Mouse (Mus musculus) ES-Bruce4 (cell line): Measurements from ENCODE around the gene Setd6. TPM values are rescaled to one million over a fixed set of nuclear protein-coding genes. Genes with fewer than 3 reads are reported as not detected.

Source experiments
- H3K27ac ChIP-seq: 2 replicates; pipeline ENCODE4 v1.5.1; 2012; ENCODE audit warnings: low read length, inconsistent platforms; ENCODE audit not compliant: insufficient read depth
- H3K27me3 ChIP-seq: 2 replicates; pipeline ENCODE4 v1.6.1; 2012; ENCODE audit warnings: mild to moderate bottlenecking, low read length, inconsistent platforms; ENCODE audit not compliant: control insufficient read depth, poor library complexity, insufficient read depth, severe bottlenecking
- H3K36me3 ChIP-seq: 2 replicates; pipeline ENCODE4 v1.6.1; 2012; ENCODE audit warnings: inconsistent platforms, mild to moderate bottlenecking, low read length, moderate library complexity; ENCODE audit not compliant: control insufficient read depth, poor library complexity, insufficient read depth, severe bottlenecking
- H3K4me1 ChIP-seq: one replicate; pipeline ENCODE4 v1.8.1; 2011; ENCODE audit warnings: low read length; ENCODE audit not compliant: control insufficient read depth, insufficient read depth
- H3K4me3 ChIP-seq: 2 replicates; pipeline ENCODE4 v1.5.1; 2011; ENCODE audit warnings: low read depth, mild to moderate bottlenecking, low read length
- H3K9ac ChIP-seq: 2 replicates; pipeline ENCODE4 v1.6.1; 2012; ENCODE audit warnings: low read depth, mild to moderate bottlenecking, inconsistent platforms; ENCODE audit not compliant: poor library complexity, severe bottlenecking
- H3K9me3 ChIP-seq: replicated peaks from 2 replicates; pipeline ENCODE4 v1.6.1; 2012; ENCODE audit warnings: mild to moderate bottlenecking, low read length, inconsistent platforms; ENCODE audit not compliant: control insufficient read depth, poor library complexity, insufficient read depth, severe bottlenecking
- CTCF ChIP-seq: IDR thresholded peaks from one replicate; pipeline ENCODE4 v1.8.1; 2011; ENCODE audit warnings: low read depth, low read length
- EP300 ChIP-seq: IDR thresholded peaks from 2 replicates; pipeline ENCODE4 v1.6.1; 2011; ENCODE audit warnings: low read depth, low read length; ENCODE audit not compliant: insufficient read depth
- POLR2A ChIP-seq: IDR thresholded peaks from one replicate; pipeline ENCODE4 v1.8.1; 2011; ENCODE audit warnings: low read length; ENCODE audit not compliant: insufficient read depth
- polyA plus RNA-seq: library from polyadenylated mRNA; stranded (reverse); fragments of >200 nt; gene quantifications from 2 replicates; pipeline ENCODE4 v1.2.4, GENCODE M21; 2011; ENCODE audit warnings: low read depth; ENCODE audit not compliant: missing spikeins, insufficient read depth, insufficient read length

Setd6 gene
- polyA plus RNA-seq, 1 experiment, result 70.4 TPM

DNA sequence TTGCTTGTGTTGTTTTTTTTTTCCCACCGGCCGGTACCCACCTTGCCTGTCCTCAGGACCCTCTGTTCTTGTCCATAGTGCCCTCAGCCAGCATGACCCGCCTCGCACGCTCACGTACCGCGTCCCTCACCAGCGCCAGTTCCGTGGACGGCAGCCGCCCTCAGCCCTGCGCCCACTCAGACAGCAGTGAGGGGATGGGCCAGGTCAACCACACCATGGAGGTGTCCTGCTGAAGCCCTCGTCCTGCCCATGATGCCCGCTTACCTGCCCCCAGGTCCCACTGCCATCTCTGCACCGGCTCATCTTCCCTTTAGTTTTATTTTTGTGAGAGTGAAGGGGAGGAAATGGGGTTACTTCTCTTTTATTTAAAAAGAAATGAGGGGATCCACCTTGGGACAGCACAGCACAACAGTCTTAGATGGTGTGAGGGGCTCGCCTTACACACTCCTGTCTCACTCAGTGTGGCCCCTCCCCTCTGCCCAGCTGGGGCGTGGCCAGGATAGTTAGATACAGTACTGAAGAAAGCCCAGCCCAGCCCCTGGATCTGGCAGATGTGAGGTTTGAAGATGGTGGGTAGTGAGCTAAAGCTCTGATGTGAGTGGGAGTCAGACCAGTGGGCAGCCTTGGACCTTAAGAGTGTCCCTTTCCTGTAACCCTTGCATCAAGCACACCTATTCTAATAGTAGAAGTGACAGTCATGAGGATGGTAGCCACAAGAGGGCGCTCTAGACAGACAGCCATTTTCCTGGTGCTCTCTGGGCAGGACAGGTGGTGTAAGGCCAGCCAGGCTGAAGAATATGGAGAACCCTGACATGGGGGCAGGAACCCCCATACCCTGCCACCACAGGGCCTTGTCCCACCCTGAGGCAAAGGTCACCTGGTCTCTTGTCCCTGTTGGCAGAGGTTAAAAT is 2.3 kb upstream of the Setd6 start:
- Histone ChIP-seq H3K9ac (no peak overlapping the region), H3K27ac (no peak overlapping the region), H3K4me3 (peak overlapping the region; percentile 14), H3K27me3 (no peaks in the 10 kb centered on the region), H3K9me3 (no peaks in the 10 kb centered on the region), H3K4me1 (peaks cover 6% of the 10 kb centered on the region), H3K36me3 (peaks cover 14% of the 10 kb centered on the region)
- TF ChIP-seq CTCF, result peak; percentile 89
- no peak for TF ChIP-seq POLR2A
- no peak for TF ChIP-seq EP300

GRCm38 (mm10) chr8:95714367-95714766 is 1.3 kb upstream of the Setd6 start:
- no peak for TF ChIP-seq EP300
- no peak for TF ChIP-seq CTCF
- TF ChIP-seq POLR2A, result no peak
- no peaks in the 10 kb centered on the region for H3K27me3 ChIP-seq
- peaks cover 25% of the 10 kb centered on the region for H3K36me3 ChIP-seq
- H3K27ac ChIP-seq, result no peak overlapping the region
- no peak overlapping the region for H3K9ac ChIP-seq
- H3K4me1 ChIP-seq, result peaks cover 3% of the 10 kb centered on the region
- H3K4me3 ChIP-seq, result no peak overlapping the region
- no peaks in the 10 kb centered on the region for H3K9me3 ChIP-seq

- Histone ChIP-seq H3K4me1 (peaks cover 3% of the 10 kb centered on the region), H3K4me3 (no peak overlapping the region; the same call in 1 of the 2 replicates), H3K36me3 (peaks cover 30% of the 10 kb centered on the region), H3K9ac (peak overlapping the region; percentile 95), H3K27me3 (no peaks in the 10 kb centered on the region), H3K27ac (peak overlapping the region; percentile 77), H3K9me3 (no peaks in the 10 kb centered on the region)
- TF ChIP-seq CTCF (no peak), EP300 (no peak), POLR2A (no peak)
Observed at GRCm38 (mm10) chr8:95714837-95715413, 756 bp upstream of the Setd6 start.

DNA sequence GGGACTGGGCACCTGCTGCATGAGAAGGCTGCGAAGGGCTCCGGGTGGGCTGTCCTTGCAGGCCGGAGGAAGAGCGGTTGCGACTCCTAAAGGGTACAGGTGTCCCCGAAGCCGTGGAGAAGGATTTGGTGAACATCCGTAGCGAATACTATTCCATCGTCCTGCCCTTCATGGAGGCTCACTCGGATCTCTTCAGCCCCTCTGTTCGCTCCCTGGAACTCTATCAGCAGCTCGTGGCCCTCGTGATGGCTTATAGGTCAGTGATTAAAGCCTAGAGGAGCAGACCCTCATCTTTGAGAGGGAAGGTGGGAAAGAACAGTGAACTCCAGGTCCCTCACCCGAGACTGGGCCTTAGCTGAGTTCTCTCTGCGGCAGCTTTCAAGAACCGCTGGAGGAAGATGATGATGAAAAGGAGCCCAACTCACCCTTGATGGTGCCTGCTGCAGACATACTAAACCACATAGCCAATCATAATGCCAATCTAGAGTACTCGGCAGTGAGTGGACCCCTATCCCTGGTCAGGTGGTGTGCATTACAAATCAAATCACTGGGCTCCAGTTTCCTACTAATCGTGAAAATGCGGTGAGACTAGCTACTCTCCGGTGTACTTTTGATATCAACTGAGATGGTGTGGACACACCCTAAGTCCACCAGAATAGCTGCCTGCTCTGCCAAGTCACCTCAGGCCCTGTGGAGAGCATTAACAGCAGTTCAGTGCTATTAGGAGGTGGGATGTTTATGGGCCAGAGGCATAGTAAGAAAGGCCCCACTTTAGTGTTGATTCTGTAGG is 1.1 kb downstream of the Setd6 start:
- Histone ChIP-seq H3K27ac (peak overlapping the region; percentile 31), H3K9me3 (no peaks in the 10 kb centered on the region)

GRCm38 (mm10) chr8:95727625-95728024 is 11.9 kb downstream of the Setd6 start:
- no peak for TF ChIP-seq CTCF
- no peak for TF ChIP-seq POLR2A
- no peak for TF ChIP-seq EP300
- H3K27ac ChIP-seq, result no peak overlapping the region
- H3K27me3 ChIP-seq, result no peaks in the 10 kb centered on the region
- H3K4me1 ChIP-seq, result no peaks in the 10 kb centered on the region
- no peaks in the 10 kb centered on the region for H3K9me3 ChIP-seq
- no peak overlapping the region for H3K4me3 ChIP-seq
- H3K36me3 ChIP-seq, result peaks cover 92% of the 10 kb centered on the region
- H3K9ac ChIP-seq, result no peak overlapping the region

More for the DNA sequence above, 1.1 kb downstream of the Setd6 start:
- Histone ChIP-seq H3K27me3 (no peaks in the 10 kb centered on the region), H3K36me3 (peaks cover 45% of the 10 kb centered on the region), H3K9ac (peak overlapping the region; percentile 95), H3K4me1 (peaks cover 3% of the 10 kb centered on the region), H3K4me3 (peak overlapping the region; percentile 94)
- TF ChIP-seq CTCF (no peak), EP300 (no peak), POLR2A (no peak)
